Mouse (Mus musculus) testis, adult 2 months (tissue): Measurements from ENCODE around the gene Fuca1. TPM values are rescaled to one million over a fixed set of nuclear protein-coding genes. Genes with fewer than 3 reads are reported as not detected.
A peak's percentile ranks its signal among the peaks of the same experiment; 100 is the strongest.
"Not testable (repeated sequence)": the region's sequence is repeated elsewhere in the genome, so short reads cannot be mapped to it uniquely, and the experiment has no call there.

ENCODE experiments used
- H3K27ac ChIP-seq: fragments of 200-500 bp; 2 replicates; pipeline ENCODE4 v1.5.1; 2012; ENCODE audit warnings: low read depth, low read length; ENCODE audit not compliant: control insufficient read depth, insufficient read depth
- H3K27me3 ChIP-seq: fragments of 200-500 bp; 2 replicates; pipeline ENCODE4 v1.6.1; 2012; ENCODE audit warnings: mild to moderate bottlenecking, low read length, moderate library complexity; ENCODE audit not compliant: control insufficient read depth, insufficient read depth
- H3K36me3 ChIP-seq: fragments of 200-500 bp; 2 replicates; pipeline ENCODE4 v1.6.1; 2012; ENCODE audit warnings: mild to moderate bottlenecking, low read length; ENCODE audit not compliant: control insufficient read depth, insufficient read depth
- H3K4me1 ChIP-seq: fragments of 200-500 bp; 2 replicates; pipeline ENCODE4 v1.6.1; 2012; ENCODE audit warnings: low read length; ENCODE audit not compliant: control insufficient read depth, insufficient read depth
- H3K4me3 ChIP-seq: fragments of 200-500 bp; 2 replicates; pipeline ENCODE4 v1.5.1; 2012; ENCODE audit warnings: low read depth, mild to moderate bottlenecking, low read length, moderate library complexity, mixed read lengths; ENCODE audit not compliant: control insufficient read depth
- CTCF ChIP-seq: fragments of 200-500 bp; IDR thresholded peaks from 2 replicates; pipeline ENCODE4 v1.5.1; 2012; ENCODE audit warnings: low read depth, mild to moderate bottlenecking, inconsistent platforms, low read length, moderate library complexity; ENCODE audit not compliant: control insufficient read depth, insufficient read depth, insufficient replicate concordance
- POLR2A ChIP-seq: fragments of 200-500 bp; IDR thresholded peaks from 2 replicates; pipeline ENCODE4 v1.6.1; 2012; ENCODE audit warnings: low read depth, mild to moderate bottlenecking, inconsistent platforms, low read length, moderate library complexity; ENCODE audit not compliant: control insufficient read depth
- polyA plus RNA-seq: library from polyadenylated mRNA; depleted of rRNA; stranded (reverse); fragments of >200 nt; gene quantifications from 2 replicates; pipeline ENCODE4 v1.2.3, GENCODE M21; 2012

Fuca1 gene
- polyA plus RNA-seq, 1 experiment = 84.0 TPM

DNA sequence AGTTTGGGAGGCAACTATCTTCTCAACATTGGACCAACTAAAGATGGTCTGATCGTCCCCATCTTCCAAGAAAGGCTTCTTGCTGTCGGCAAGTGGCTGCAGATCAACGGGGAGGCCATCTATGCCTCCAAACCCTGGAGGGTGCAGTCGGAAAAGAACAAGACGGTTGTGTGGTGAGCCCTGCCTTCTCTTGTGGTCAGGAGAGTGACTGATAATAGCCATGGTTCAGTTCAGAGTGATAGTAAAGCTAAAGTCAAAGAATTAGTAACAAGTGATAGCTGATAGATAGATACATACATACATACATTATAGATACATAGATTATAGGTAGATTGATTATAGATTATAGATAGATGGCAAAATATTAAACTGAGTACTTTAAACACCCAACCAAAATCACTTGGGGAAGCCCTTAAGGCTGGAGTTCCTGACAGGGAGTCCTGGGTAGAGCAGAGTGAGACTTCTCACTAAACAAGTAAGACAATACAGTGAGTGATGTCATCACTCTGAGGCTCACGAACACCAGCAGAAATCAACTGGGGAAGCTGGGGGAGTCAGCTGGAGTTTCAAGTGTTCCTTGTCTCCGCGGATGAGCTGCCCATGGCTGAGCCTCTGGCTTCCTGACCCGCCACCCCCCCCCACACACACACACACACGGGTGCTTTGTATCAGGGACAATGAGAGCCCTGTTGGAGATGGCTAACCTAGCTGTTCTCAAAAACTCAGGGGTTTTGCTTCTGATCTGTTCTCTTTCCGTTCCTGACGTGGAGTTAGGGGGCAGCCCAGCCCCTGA, 14.4 kb downstream of the Fuca1 start:
- Histone ChIP-seq H3K36me3 (no peaks in the 10 kb centered on the region), H3K4me3 (no peak overlapping the region)

DNA sequence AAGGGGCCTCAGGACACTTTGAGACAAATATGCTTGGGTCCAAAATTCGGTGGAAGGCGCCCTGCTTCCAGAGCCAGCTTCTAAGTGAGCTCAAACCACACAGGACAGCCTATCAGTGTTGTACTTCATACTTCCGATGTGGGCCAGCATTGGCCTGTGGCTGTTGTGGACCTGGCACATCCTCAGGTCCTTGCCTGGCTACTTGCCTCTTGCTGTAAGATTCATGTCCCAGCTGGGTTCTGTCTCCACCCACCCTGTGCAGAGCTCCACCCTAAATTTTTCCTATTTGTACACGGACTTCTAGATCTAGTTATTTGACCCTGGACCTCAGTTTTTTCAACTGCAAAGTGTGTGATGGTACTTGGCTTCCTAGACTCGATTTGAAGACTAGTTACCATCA, 15.0 kb downstream of the Fuca1 start:
- Histone ChIP-seq H3K4me1 (no peaks in the 10 kb centered on the region; the same call in 1 of the 2 replicates), H3K4me3 (no peak overlapping the region), H3K27ac (peak overlapping the region; percentile 44), H3K36me3 (no peaks in the 10 kb centered on the region), H3K27me3 (no peaks in the 10 kb centered on the region)
- no peak for TF ChIP-seq POLR2A
- TF ChIP-seq CTCF = no peak

More for the DNA sequence above, 14.4 kb downstream of the Fuca1 start:
- H3K4me1 ChIP-seq = no peaks in the 10 kb centered on the region; the same call in 1 of the 2 replicates
- H3K27ac ChIP-seq = peak overlapping the region; percentile 44
- H3K27me3 ChIP-seq = no peaks in the 10 kb centered on the region
- TF ChIP-seq POLR2A = no peak
- no peak for TF ChIP-seq CTCF

DNA sequence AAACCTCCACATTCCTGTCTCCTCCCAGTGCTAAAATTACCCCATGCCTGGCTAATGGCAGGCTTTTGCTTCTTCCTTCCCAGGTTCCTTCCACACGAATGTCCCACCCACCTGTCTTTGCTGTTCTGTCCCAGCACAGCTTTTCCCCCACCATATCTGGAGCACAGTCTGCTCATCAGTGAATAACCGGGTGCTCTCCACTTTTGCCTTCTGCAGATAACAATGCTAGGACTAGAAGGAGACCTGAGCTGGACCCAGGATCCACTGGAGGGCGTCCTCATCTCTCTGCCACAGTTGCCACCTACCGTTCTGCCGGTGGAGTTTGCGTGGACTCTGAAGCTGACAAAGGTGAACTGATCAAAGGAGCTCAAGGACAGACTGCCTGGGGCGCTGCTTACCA, 18.3 kb downstream of the Fuca1 start:
- TF ChIP-seq CTCF = no peak
- TF ChIP-seq POLR2A = no peak
- Histone ChIP-seq H3K4me1 (no peaks in the 10 kb centered on the region; the same call in 1 of the 2 replicates), H3K4me3 (no peak overlapping the region), H3K27ac (no peak overlapping the region), H3K27me3 (no peaks in the 10 kb centered on the region), H3K36me3 (no peaks in the 10 kb centered on the region)

DNA sequence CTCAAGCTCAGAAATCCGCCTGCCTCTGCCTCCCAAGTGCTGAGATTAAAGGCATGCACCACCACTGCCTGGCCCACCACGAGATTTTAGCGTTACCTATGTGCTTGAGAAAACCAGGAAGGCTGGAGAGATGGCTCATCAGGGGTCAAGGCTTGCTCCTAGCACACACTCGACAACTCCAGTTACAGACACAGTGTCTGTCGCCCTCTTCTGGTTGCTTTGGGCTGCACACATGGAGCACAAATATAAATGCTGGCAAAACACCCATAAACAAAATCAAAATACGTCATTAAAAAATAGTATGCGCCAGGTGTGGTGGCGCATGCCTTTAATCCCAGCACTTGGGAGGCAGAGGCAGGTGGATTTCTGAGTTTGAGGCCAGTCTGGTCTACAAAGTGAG, 20.5 kb downstream of the Fuca1 start:
- not testable (repeated sequence) for H3K27ac ChIP-seq, H3K36me3 ChIP-seq, H3K27me3 ChIP-seq, H3K4me1 ChIP-seq, H3K4me3 ChIP-seq
- TF ChIP-seq CTCF = peak; percentile 35; the same call in 1 of the 2 replicates

DNA sequence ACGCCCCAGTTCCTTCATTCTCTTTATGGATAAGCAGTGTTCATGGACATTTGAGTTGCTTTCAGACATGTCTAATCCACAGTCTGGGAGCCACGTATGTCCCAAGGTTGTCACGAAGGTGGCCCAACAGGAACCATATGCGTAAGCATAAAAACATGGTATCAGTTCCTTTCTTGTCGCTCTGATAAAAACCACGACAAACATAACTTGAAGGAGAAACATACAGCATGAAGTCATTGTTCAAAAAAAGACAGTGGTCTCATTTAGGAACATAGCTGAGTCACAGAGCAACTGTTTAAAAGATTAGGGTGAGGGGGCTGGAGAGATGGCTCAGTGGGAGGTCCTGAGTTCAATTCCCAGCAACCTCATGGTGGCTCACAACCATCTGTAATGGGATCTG, 21.7 kb downstream of the Fuca1 start:
- Histone ChIP-seq H3K4me3 (no peak overlapping the region), H3K27ac (no peak overlapping the region), H3K4me1 (peaks cover 10% of the 10 kb centered on the region), H3K27me3 (no peaks in the 10 kb centered on the region), H3K36me3 (no peaks in the 10 kb centered on the region)
- no peak for TF ChIP-seq POLR2A
- no peak for TF ChIP-seq CTCF

DNA sequence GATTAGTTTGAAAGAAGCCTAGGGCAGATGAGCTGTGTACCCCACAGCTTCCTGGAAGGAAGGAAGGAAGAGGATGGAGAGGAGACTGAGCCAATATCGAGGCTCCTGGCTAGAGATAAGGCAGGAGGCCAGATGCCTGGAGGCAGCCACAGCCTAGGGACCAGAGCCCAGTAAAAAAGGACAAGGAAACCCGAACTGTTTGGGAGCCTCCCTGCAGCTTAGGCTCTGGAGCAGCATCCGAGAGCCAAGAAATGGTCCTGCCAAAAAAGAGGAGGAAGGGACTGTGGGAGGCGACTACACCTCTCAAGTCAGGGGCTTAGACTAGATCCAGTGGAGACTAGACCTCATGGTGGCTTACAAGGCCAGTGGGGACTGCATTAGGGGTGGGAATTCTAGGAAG, 22.9 kb downstream of the Fuca1 start:
- peaks cover 10% of the 10 kb centered on the region for H3K4me1 ChIP-seq
- H3K27ac ChIP-seq = no peak overlapping the region
- TF ChIP-seq POLR2A = no peak
- TF ChIP-seq CTCF = no peak
- H3K4me3 ChIP-seq = no peak overlapping the region
- H3K36me3 ChIP-seq = no peaks in the 10 kb centered on the region
- H3K27me3 ChIP-seq = no peaks in the 10 kb centered on the region

DNA sequence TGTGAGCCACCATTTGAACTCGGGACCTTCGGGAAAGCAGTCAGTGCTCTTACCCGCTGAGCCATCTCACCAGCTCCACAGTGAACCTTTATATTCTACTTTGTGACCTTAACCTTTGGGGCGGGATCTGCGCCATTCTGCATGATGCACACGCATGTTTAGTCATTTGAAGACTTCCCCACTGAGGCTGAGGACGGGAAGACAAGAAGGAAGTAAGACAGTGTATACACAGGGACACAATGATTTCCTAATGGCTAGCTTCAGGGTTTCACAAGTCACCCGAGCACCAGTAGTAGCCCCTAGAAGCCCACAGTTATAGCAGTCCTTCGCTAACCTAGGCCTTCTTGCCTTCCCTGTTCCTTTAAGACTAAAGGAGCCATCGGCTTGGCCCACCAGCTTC, 25.2 kb downstream of the Fuca1 start:
- peak overlapping the region; percentile 47; the same call in 1 of the 2 replicates for H3K27ac ChIP-seq
- H3K36me3 ChIP-seq = no peaks in the 10 kb centered on the region
- H3K4me1 ChIP-seq = peaks cover 10% of the 10 kb centered on the region
- peak overlapping the region; percentile 84 for H3K4me3 ChIP-seq
- H3K27me3 ChIP-seq = no peaks in the 10 kb centered on the region
- TF ChIP-seq POLR2A (no peak), CTCF (no peak)
